Mouse (Mus musculus): ENCODE data around the gene Fnd3c2.

GRCm38 (mm10) chrX:106284441-106284840 lies 29.3 kb upstream of the Fnd3c2 start:
- TF ChIP-seq CTCF (IDR thresholded peaks at IDR 0.05; ENCODE audit: extremely low read depth, insufficient read depth, insufficient read length, insufficient replicate concordance) (no peak), POLR2A (IDR thresholded peaks at IDR 0.05; ENCODE audit: low read depth, low read length) (no peak)
